Mouse (Mus musculus): Measurements from ENCODE around the gene Cdc7.
"Not testable (repeated sequence)": the region's sequence is repeated elsewhere in the genome, so short reads cannot be mapped to it uniquely, and the experiment has no call there.

The Cdc7 gene

GRCm38 (mm10) chr5:106963584-106964512 is at the start of gene Cdc7:
Gene Cdc7 (plus strand): TSS chr5:106964322.
- peak; percentile 92 for DNase-seq

GRCm38 (mm10) chr5:106919315-106919714 is 44.8 kb upstream of the Cdc7 start:
- DNase-seq = no peak

DNA sequence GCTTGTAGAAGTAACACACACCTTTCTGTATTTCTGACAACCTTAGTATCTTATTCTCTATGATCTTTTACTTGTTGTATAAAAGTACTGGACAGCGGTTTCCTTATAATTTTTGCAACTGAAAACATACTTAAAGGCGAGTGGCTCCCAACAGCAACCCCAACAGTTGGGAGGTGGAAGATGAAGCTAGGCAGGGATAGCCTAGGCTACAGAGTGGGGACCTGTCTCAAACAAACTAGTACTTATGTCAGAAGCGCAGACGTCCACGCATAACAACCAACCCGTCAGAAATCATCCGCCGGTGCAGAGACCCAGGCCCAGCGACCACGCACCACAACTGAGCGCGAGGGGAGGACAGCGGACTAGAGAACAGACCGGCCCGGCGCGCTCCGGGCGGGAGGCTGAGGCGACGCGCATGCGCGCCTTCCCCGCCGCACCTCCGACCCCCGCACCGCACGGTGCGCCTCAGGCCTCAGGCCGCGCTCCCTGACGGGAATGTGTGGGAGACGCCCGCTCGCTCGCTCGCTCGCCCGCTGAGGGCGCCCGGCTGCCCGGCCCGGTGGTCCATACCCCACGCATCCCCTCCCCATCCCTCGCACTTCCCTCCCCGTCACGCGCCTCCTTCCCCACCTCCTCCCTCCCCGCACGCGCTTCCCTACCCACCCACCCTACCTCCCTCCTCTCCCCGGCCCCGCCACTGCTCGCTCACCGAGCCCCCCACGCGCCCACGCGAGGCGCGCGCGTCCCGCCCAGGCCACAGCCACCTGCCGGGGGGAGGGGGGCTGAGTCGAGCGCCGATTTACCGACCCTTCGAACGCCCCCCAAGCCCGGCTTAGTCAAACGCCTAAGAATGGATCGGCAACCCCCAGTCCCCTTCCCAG is 38.4 kb upstream of the Cdc7 start, which contains the start of gene Hfm1:
Hfm1 (minus strand) TSS at position 834 of the 881 bp plus-strand sequence.
- DNase-seq = peak; percentile 82

GRCm38 (mm10) chr5:106926369-106926686 is 37.8 kb upstream of the Cdc7 start:
- DNase-seq = no peak

GRCm38 (mm10) chr5:106927996-106928395 is 36.1 kb upstream of the Cdc7 start:
- DNase-seq = no peak

GRCm38 (mm10) chr5:106946342-106946741 is 17.8 kb upstream of the Cdc7 start:
- no peak for DNase-seq

DNA sequence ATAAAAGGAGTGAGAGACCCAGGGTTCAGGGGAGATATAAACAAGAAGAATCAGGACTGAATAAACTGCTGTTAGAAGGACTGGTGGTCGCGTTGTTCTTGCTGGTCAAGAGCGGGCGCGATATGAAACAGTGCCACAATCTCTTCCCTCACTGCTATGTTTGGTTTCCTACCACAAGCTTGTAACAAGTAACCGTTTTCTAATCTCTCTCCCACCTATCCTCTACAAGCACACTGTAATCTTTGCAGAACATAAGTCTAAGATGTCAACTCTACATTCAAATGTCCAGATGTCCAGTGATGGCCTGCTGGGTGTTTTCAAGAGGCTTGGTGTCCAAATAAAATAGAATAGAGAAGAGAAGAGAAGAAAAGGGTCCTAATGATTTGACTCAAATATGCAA is 15.4 kb upstream of the Cdc7 start:
- no peak for DNase-seq

DNA sequence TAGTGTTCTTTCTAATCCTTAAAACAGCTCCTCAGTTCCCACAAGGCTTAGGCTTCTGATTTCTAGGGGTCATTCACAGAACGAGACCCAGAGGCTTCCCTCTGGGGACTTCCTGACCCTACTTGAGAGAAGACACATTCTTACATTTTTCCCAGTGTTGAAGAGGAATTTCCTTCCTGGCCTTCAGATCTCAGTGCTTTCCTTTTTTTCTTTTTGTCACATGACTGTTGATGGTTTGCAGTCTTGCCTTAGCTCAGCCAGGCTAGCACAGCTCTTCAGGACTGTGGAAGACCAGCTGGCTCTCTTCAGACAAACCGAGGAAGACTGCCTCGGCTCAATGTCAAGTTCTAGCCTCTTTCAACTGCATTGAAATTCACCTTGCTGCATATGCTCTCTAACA is 7.7 kb upstream of the Cdc7 start:
- DNase-seq = no peak

DNA sequence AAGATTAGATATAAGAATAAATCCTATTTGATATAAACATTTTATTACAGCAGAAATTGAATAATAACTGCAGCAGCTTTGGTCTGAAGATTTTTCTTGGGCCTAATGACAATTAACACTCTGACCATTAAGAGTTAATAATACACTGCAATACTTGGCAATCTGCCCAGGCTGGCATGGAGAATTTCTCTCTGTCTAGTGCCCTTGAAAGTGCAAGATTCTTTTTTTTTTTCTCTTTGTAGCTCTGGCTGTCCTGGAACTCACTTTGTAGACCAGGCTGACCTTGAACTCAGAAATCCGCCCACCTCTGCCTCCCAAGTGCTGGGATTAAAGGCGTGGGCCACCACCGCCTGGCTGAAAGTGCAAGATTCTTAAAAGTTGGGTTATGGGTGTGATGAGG is 5.1 kb upstream of the Cdc7 start:
- no peak for DNase-seq

- DNase-seq = no peak
These were observed 3.7 kb upstream of the Cdc7 start for GRCm38 (mm10) chr5:106960451-106960850.

DNA sequence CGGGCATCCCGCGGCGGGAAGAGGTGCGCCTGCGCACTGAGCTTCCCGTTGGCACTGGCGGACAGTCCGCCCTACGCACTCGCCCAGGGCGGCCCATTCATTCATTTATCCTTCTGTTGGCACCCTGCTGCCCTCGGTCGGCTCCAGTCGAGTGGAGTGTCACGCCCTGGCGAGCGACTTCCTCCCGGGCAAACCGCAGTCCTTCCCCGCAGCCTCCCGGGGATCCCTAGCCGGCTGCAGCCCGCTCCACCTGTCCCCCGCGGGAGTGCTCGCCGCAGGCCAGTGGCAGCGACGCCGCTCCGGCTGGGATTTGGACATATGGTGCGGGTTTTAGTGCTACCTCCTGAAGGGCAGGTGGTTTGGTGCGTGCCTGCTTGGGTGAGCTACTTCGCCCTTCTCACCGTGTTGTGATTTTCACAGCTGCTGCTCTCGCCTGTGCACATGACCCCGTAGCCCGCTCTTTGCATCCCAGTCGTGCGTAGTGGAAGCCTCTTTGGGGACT is 442 bp downstream of the Cdc7 start:
- no peak for DNase-seq

GRCm38 (mm10) chr5:106966443-106966842 is 2.3 kb downstream of the Cdc7 start:
- no peak for DNase-seq

DNA sequence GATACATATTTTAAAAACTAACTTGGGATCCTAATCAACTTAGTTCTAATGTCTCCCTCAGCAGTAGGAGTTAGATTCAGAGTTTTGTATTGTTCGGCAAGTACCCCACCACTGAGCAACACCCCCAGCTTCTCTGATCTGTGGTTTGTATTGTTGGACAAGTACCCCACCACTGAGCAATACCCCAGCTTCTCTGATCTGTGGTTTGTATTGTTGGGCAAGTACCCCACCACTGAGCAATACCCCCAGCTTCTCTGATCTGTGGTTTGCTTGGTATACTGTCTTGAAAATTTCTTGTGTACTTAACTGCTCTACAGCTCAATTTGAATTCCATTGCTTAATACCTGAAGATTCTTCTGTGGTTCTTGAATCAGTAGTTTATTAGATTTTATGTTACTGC is 3.5 kb downstream of the Cdc7 start:
- no peak for DNase-seq

DNA sequence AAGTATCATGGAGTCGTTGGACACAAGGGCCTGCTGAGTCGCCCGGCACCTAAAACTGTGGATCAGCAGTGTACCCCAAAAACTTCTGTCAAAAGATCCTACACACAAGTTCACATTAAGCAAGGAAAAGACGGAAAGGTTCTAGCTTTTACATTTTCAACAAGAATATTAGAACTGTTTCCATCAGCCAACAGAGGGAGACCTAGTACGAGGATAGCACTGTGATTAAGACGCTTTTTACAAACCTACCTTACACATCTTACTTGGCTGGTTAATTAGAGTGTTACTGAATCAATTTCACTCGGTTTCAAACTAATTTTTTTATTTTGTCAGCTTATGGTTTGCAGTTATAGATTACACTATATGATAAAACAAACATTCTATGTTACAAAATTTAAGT is 9.8 kb downstream of the Cdc7 start:
- no peak for DNase-seq

GRCm38 (mm10) chr5:106979156-106979555 is 15.0 kb downstream of the Cdc7 start:
- DNase-seq = no peak

GRCm38 (mm10) chr5:106982298-106982952 is 18.3 kb downstream of the Cdc7 start:
- DNase-seq = no peak

DNA sequence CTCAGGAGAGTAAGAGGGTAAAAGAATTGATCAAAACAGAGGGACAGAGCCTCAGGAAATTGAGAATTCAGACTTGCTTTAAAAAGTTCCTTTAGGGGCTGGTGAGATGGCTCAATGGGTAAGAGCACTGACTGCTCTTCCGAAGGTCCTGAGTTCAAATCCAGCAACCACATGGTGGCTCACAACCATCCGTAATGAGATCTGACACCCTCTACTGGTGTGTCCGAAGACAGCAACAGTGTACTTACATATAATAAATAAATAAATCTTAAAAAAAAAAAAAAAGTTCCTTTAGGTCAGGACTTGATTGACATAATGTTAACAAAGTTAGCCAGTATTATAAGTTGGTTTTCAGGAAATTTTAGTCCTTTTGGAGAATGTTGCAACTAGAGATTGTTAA is 20.8 kb downstream of the Cdc7 start:
- not testable (repeated sequence) for DNase-seq

DNA sequence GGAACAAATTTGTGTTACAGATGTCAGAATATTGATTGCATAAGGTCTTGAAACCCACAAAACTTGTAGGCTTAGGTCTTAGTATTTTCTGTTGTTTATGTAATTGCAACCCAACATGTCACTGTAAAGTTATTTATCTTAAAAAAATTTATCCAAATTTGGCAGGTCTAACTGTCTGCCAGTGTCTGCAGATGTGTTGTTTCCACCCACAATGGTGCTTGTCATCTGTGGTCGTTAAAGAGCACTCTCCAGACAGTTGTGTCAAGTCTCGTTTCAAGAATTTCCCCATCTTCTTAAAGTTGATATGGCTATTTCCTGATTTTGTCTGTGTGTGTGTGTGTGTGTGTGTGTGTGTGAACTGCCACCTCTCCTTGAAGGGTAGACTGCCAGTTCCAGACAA is 21.5 kb downstream of the Cdc7 start:
- no peak for DNase-seq

DNA sequence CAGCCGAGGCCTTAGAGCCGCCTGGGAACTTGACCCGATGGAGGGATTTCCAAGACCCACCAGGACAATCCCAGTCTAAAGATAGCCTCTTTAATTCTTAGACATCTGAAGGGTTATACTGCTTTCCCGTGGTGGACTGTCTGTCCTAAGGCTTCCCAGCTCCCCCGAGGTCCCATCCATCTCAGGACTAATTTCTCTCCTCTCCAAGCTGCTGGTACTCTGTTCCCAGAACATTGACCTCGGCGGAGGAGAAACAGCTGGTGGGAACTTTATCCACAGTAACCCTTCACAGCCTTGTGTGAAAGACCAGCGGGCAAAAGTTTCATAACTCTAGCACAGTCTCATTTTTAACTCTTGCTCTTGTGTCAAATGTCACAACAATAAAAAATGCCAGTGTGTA is 25.1 kb downstream of the Cdc7 start:
- no peak for DNase-seq

- DNase-seq = no peak
These were observed 25.7 kb downstream of the Cdc7 start for GRCm38 (mm10) chr5:106989786-106990185.

DNA sequence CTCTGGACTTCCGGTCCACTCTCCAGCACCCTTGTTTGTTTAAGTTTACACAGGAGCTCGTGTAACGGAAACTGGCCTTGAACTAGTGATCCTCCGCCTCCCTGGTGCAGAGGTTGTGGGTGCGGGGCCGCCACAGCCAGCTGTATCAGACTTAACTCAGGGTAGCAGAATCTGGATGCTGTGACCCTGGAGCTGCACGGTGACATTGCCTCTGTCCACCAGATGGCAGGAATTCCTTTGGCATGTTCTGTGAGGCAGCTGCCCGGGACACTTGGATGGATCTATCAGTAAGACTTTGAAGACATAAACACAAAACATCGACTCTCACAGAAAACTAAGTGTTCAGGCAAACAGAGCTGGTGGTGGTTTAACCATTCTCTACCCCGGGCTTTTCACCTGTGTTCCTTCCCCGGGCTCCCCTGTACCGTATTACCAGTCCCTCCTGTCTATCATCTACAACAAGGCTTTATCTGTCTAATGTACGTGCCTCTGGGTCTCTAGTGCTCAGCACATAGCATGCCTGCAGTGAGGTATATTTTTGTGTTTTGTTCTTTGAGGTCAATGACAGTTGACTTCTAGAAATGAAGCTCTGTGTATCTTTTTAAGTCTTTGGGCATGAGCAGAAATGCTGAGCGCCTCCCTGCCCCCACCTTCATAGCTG is 26.6 kb downstream of the Cdc7 start:
- peak; percentile 26 for DNase-seq

DNA sequence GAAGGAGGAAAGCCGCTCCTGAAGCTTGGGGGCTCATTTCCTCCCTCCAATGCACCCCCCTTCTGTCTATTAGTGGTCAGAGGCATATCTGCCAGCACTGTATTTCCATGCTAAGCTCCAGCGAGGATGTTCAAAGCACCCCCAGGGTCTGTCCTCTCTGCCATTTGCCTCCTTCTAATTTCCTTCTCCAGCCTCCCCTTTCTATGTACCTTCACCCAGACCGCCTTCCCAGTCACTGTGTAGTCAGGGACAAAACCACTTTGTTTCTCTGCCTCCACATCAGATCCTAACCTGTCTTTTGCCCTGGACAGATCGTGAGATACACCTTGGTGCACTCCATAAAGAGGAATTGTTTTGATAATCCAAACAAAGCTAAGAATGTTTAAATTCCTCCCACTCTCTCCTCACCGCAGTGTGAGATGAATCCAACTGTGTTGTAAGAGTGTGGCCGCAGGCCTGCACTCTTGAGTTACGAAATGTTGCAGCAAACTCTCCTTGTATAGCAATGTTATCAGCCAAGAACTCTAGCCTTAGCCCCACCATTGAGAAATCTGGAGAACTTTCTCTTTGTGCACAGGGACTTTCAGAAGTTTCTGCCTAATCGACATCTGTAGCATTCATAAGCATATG is 27.3 kb downstream of the Cdc7 start:
- no peak for DNase-seq

Data from cerebellum, adult 9-11 months (tissue).